Mouse (Mus musculus): ENCODE measurements around the gene Hormad1. TPM values are rescaled to one million over a fixed set of nuclear protein-coding genes. Genes with fewer than 3 reads are reported as not detected.

Gene Hormad1
- polyA plus RNA-seq (2015; fragmentation: Nextera tagmentation; extraction: Ambion mirVana), result not detected in 2 replicates

GRCm38 (mm10) chr3:95559437-95559836 is at the start of gene Hormad1:
Hormad1 (plus strand) TSS chr3:95559677.
- Histone ChIP-seq H3K36me3 (no peaks in the 10 kb centered on the region), H3K9ac (no peak within 1 kb of the TSS), H3K27ac (no peak within 1 kb of the TSS), H3K27me3 (no peaks in the 10 kb centered on the region), H3K4me1 (no peaks in the 10 kb centered on the region; the same call in 1 of the 2 replicates), H3K4me3 (no peak within 1 kb of the TSS), H3K4me2 (replicated peaks) (no peak within 1 kb of the TSS), H3K9me3 (0 out of 2 replicates have a peak, but pooled peaks cover 3% of the 10 kb centered on the region)
- WGBS, result 88% methylated on average over 27 of the region's 27 CpGs
- no peak for ATAC-seq (ENCODE audit: low FRiP score, low read depth)

- H3K36me3 ChIP-seq, result peaks cover 17% of the 10 kb centered on the region
- no peaks in the 10 kb centered on the region for H3K9me3 ChIP-seq
- no peak overlapping the region for H3K4me2 ChIP-seq (replicated peaks)
- no peaks in the 10 kb centered on the region for H3K27me3 ChIP-seq
- H3K4me1 ChIP-seq, result no peaks in the 10 kb centered on the region
- no peak overlapping the region for H3K9ac ChIP-seq
- no peak for ATAC-seq (ENCODE audit: low FRiP score, low read depth)
- H3K4me3 ChIP-seq, result no peak overlapping the region
- no peak overlapping the region for H3K27ac ChIP-seq
- WGBS, result 79% methylated on average over 9 of the region's 9 CpGs
Measured at GRCm38 (mm10) chr3:95511611-95512180, 47.8 kb upstream of the Hormad1 start.

GRCm38 (mm10) chr3:95516614-95517041 is 42.8 kb upstream of the Hormad1 start:
- H3K4me1 ChIP-seq, result 0 out of 2 replicates have a peak, but pooled peaks cover 3% of the 10 kb centered on the region
- no peak overlapping the region for H3K4me2 ChIP-seq (replicated peaks)
- H3K4me3 ChIP-seq, result no peak overlapping the region
- no peaks in the 10 kb centered on the region for H3K36me3 ChIP-seq
- no peak overlapping the region for H3K9ac ChIP-seq
- H3K9me3 ChIP-seq, result no peaks in the 10 kb centered on the region
- H3K27ac ChIP-seq, result no peak overlapping the region; the same call in 1 of the 2 replicates
- no peaks in the 10 kb centered on the region for H3K27me3 ChIP-seq
- ATAC-seq (ENCODE audit: low FRiP score, low read depth), result no peak
- WGBS, result 86% methylated on average over 3 of the region's 3 CpGs

- H3K27ac ChIP-seq, result 0 out of 2 replicates have a peak overlapping the region, but pooled peaks have one; percentile 76
- no peaks in the 10 kb centered on the region for H3K9me3 ChIP-seq
- no peaks in the 10 kb centered on the region for H3K36me3 ChIP-seq
- H3K27me3 ChIP-seq, result no peaks in the 10 kb centered on the region
- 23% methylated on average over 10 of the region's 10 CpGs for WGBS
- 0 out of 2 replicates have a peak, but pooled peaks cover 3% of the 10 kb centered on the region for H3K4me1 ChIP-seq
- ATAC-seq (ENCODE audit: low FRiP score, low read depth), result no peak
- no peak overlapping the region for H3K4me2 ChIP-seq (replicated peaks)
- H3K9ac ChIP-seq, result no peak overlapping the region
- H3K4me3 ChIP-seq, result no peak overlapping the region
Measured at GRCm38 (mm10) chr3:95517493-95517898, 42.0 kb upstream of the Hormad1 start.

GRCm38 (mm10) chr3:95518891-95519290 is 40.6 kb upstream of the Hormad1 start:
- H3K36me3 ChIP-seq, result no peaks in the 10 kb centered on the region
- H3K27ac ChIP-seq, result no peak overlapping the region
- no peak for ATAC-seq (ENCODE audit: low FRiP score, low read depth)
- no peaks in the 10 kb centered on the region for H3K27me3 ChIP-seq
- 83% methylated on average over 7 of the region's 7 CpGs for WGBS
- H3K4me1 ChIP-seq, result peaks cover 7% of the 10 kb centered on the region; the same call in 1 of the 2 replicates
- no peak overlapping the region for H3K4me2 ChIP-seq (replicated peaks)
- no peaks in the 10 kb centered on the region for H3K9me3 ChIP-seq
- H3K4me3 ChIP-seq, result no peak overlapping the region
- no peak overlapping the region for H3K9ac ChIP-seq

GRCm38 (mm10) chr3:95519315-95519714 is 40.2 kb upstream of the Hormad1 start:
- Histone ChIP-seq H3K9ac (no peak overlapping the region), H3K4me3 (no peak overlapping the region), H3K36me3 (no peaks in the 10 kb centered on the region), H3K9me3 (no peaks in the 10 kb centered on the region), H3K4me2 (replicated peaks) (no peak overlapping the region), H3K27me3 (no peaks in the 10 kb centered on the region), H3K4me1 (peaks cover 7% of the 10 kb centered on the region; the same call in 1 of the 2 replicates), H3K27ac (no peak overlapping the region)
- no peak for ATAC-seq (ENCODE audit: low FRiP score, low read depth)
- WGBS, result 79% methylated on average over 2 of the region's 2 CpGs

- no peak overlapping the region for H3K4me3 ChIP-seq
- no peak overlapping the region for H3K9ac ChIP-seq
- no peaks in the 10 kb centered on the region for H3K36me3 ChIP-seq
- no peaks in the 10 kb centered on the region for H3K27me3 ChIP-seq
- no peaks in the 10 kb centered on the region for H3K9me3 ChIP-seq
- H3K27ac ChIP-seq, result no peak overlapping the region
- no peak for ATAC-seq (ENCODE audit: low FRiP score, low read depth)
- WGBS, result 80% methylated on average over 3 of the region's 3 CpGs
- no peak overlapping the region for H3K4me2 ChIP-seq (replicated peaks)
- peaks cover 7% of the 10 kb centered on the region; the same call in 1 of the 2 replicates for H3K4me1 ChIP-seq
Measured at GRCm38 (mm10) chr3:95520100-95520499, 39.4 kb upstream of the Hormad1 start.

GRCm38 (mm10) chr3:95521168-95521567 is 38.3 kb upstream of the Hormad1 start:
- H3K36me3 ChIP-seq, result no peaks in the 10 kb centered on the region
- no peak for ATAC-seq (ENCODE audit: low FRiP score, low read depth)
- H3K4me2 ChIP-seq (replicated peaks), result no peak overlapping the region
- no peaks in the 10 kb centered on the region for H3K27me3 ChIP-seq
- H3K4me3 ChIP-seq, result no peak overlapping the region
- H3K27ac ChIP-seq, result no peak overlapping the region
- no peak overlapping the region for H3K9ac ChIP-seq
- WGBS, result 89% methylated on average over 10 of the region's 10 CpGs
- no peaks in the 10 kb centered on the region for H3K9me3 ChIP-seq
- peaks cover 7% of the 10 kb centered on the region; the same call in 1 of the 2 replicates for H3K4me1 ChIP-seq

GRCm38 (mm10) chr3:95523662-95524061 is 35.8 kb upstream of the Hormad1 start:
- Histone ChIP-seq H3K4me2 (replicated peaks) (no peak overlapping the region), H3K27ac (no peak overlapping the region), H3K4me3 (no peak overlapping the region), H3K4me1 (peaks cover 4% of the 10 kb centered on the region; the same call in 1 of the 2 replicates), H3K9me3 (no peaks in the 10 kb centered on the region), H3K36me3 (no peaks in the 10 kb centered on the region), H3K9ac (no peak overlapping the region), H3K27me3 (no peaks in the 10 kb centered on the region)
- WGBS, result 63% methylated on average over 3 of the region's 3 CpGs
- 0 out of 2 replicates have a peak, but pooled peaks have one; percentile 15 for ATAC-seq (ENCODE audit: low FRiP score, low read depth)

- WGBS, result 63% methylated on average over 2 of the region's 2 CpGs
- Histone ChIP-seq H3K27me3 (no peaks in the 10 kb centered on the region), H3K36me3 (no peaks in the 10 kb centered on the region), H3K4me2 (replicated peaks) (no peak overlapping the region), H3K4me3 (no peak overlapping the region), H3K9me3 (no peaks in the 10 kb centered on the region), H3K9ac (no peak overlapping the region), H3K4me1 (peaks cover 4% of the 10 kb centered on the region; the same call in 1 of the 2 replicates), H3K27ac (no peak overlapping the region)
- no peak for ATAC-seq (ENCODE audit: low FRiP score, low read depth)
Measured at GRCm38 (mm10) chr3:95524673-95525072, 34.8 kb upstream of the Hormad1 start.

GRCm38 (mm10) chr3:95526111-95526510 is 33.4 kb upstream of the Hormad1 start:
- H3K4me2 ChIP-seq (replicated peaks), result no peak overlapping the region
- H3K36me3 ChIP-seq, result no peaks in the 10 kb centered on the region
- no peaks in the 10 kb centered on the region for H3K27me3 ChIP-seq
- no peak overlapping the region for H3K4me3 ChIP-seq
- no peak overlapping the region for H3K9ac ChIP-seq
- no peak overlapping the region for H3K27ac ChIP-seq
- H3K4me1 ChIP-seq, result peaks cover 4% of the 10 kb centered on the region; the same call in 1 of the 2 replicates
- ATAC-seq (ENCODE audit: low FRiP score, low read depth), result no peak
- H3K9me3 ChIP-seq, result no peaks in the 10 kb centered on the region

- Histone ChIP-seq H3K36me3 (no peaks in the 10 kb centered on the region), H3K27ac (no peak within 1 kb of the TSS), H3K9ac (no peak within 1 kb of the TSS), H3K27me3 (no peaks in the 10 kb centered on the region), H3K4me2 (replicated peaks) (no peak within 1 kb of the TSS), H3K9me3 (no peaks in the 10 kb centered on the region), H3K4me1 (peaks cover 4% of the 10 kb centered on the region; the same call in 1 of the 2 replicates), H3K4me3 (no peak within 1 kb of the TSS)
- no peak for ATAC-seq (ENCODE audit: low FRiP score, low read depth)
- WGBS, result 89% methylated on average over 8 of the region's 8 CpGs
Measured at GRCm38 (mm10) chr3:95526622-95527211, 32.8 kb upstream of the Hormad1 start, which contains the start of gene Ctss. Ctss (plus strand) TSS chr3:95526786.

Measured in limb, embryonic 13.5 days (tissue).